Mouse (Mus musculus) mature B cell (primary cell): Measurements from ENCODE around the gene Fam69b.

ENCODE experiments used
- in situ Hi-C: fragments of 300-500 bp; cut with MboI; formaldehyde crosslinking; loops from 2 replicates; pipeline ENCODE4 v1.14.3; 2019

Fam69b gene

GRCm38 (mm10) chr2:26597810-26598209, 30.4 kb upstream of the Fam69b start:
- in situ Hi-C loops, result no loop called here

GRCm38 (mm10) chr2:26598462-26598861, 29.8 kb upstream of the Fam69b start:
- in situ Hi-C loops, result no loop called here

DNA sequence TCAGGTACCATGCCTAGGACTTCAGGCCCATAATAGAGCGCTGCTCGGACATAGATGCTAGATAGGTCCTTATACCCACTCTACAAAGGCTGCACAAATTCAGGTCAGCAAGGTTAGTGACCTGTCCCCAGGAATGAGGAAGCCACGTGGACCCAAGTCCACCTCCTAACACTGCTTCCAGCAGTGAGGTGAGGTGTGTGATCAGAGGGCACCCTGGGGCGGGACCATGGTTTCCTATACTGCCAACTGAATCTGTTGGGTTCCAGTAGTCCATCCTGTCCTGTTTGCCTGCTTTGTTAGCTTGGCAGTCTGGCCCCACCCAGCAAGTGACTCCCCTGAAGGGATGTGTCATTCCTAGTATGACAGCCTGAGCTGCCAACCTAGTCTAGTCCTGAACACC, 28.3 kb upstream of the Fam69b start:
- in situ Hi-C loops, result no loop called here

DNA sequence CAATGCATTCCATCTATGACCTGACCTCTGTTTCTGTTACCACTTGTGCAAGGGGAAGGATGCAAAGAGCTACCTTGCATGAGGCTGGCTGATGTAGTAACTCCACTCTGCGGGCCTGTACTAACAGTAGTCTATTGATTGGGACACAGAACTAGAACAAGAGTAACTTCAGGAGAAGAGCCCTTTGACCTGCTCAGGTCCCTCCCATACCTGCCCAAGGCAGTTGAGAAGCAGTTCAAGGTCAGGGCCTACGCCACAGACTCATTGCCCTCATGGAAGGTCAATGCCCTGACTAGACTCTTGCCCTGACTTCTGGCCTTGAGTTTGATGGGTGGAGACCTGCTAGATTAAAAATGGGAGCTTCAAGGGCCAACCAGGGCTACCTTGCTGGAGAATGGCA, 27.6 kb upstream of the Fam69b start:
- in situ Hi-C loops, result no loop called here

GRCm38 (mm10) chr2:26601595-26601994, 26.7 kb upstream of the Fam69b start:
- in situ Hi-C loops, result no loop called here

DNA sequence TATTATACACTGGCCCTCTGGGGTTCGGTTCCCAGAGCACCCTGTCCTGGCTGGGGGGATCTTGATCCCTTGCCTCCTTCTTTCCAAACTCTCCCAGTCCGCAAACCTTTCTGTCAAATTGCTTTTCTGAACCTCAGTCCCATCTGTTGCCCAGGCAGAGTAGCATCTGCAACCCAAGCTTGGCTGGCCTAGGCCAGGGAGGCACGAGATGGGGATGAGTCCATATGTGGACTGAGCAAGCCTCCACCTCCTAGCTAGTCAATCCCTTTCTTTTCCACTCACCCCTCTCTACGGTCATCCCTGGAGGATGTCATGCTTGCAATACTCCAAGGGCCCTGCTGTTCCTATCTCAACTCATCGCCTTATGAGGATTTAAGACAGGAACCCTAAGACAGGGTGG, 25.6 kb upstream of the Fam69b start:
- in situ Hi-C loops, result no loop called here

DNA sequence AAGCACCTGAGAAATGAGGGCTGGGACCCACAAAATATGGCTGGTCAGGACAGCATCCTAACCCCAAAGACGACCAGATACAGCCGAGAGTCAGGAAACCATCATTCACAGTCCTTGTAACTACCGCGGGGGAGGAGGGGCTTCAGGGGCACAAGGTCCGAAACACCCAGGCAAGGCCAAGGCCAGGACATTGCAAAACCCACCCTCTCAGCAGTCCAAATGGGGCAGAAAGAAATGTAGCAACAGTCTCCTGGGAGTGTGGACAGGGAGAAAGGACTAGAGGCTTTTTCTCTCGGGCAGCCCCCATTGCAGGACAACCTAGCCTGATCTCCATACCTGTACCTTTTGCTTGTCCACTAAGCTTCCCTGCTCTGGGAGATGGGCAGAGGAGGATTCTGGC, 25.1 kb upstream of the Fam69b start:
- in situ Hi-C loops, result no loop called here

DNA sequence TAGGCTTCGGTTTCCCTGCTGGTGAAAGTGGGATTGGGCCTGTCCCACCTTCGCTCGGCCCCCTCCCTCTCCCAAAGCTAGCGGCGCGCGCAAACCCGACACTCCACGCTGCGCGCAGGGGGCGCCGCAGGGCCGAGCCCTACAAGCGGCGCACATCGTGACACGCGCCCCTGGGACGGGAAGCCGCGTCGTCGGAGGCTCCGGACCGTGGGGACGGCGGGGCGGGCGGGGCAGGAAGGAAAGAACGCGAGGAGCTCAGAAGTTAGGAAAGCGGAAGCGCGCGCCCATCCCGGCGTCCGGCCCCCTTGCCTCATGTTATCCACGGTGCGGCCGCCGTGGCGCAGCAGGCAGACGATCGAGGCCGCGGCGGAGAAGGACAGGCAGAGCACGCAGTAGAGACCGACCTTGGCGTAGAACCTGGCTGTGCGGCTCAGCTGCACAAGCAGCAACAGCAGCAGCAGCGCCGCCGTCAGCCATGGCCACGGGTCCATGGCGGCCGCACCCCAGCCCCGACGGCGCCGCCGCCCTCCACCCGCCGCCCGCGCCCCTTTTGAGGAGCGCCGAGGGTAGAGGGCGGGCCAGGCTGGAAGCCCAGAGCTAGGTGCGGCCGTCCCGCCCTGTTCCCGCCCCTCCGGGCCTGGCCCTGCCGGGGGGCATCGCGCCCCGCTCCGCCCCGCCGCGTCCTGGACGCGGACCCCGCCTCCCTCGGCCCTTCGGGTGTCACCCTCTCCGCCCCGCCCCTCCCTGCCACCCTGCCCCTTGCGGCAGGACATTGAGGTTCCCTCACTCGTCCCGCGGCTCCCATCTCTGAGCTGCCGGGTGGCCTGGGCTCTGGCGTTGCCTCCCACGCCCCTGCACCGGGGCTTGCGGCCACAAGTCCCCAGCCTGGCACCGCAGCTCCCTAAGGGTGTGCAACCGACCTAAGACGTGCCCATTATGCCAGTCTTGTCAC, 24.3 kb upstream of the Fam69b start, which contains the start of gene Agpat2:
TSS of gene Agpat2 (minus strand) at position 698 of the 952 bp plus-strand sequence.
- in situ Hi-C loops, result no loop called here

- in situ Hi-C loops, result no loop called here
Observed at GRCm38 (mm10) chr2:26605331-26605730, 22.9 kb upstream of the Fam69b start.

DNA sequence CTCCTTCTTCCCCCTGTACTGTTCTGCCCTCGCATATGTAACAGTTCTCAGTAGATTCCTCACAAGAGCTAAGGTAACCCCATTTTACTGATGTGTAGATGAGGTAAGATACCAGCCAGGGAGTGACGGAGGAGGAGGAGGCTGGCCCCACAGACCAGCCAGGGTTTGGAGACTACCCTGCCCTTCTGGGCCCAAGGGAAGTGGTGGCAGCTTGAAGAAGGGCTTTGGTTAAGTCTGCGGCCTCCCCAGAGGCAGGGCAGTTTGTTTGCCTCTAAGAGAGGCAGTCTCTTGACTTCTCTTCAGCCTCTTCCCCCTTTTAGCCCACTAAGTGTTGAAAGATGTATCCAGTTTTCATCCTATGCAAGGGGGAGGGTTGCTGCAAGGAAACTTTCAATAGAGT, 21.7 kb upstream of the Fam69b start:
- in situ Hi-C loops, result no loop called here

GRCm38 (mm10) chr2:26607056-26607910, 21.0 kb upstream of the Fam69b start:
- in situ Hi-C loops, result no loop called here

DNA sequence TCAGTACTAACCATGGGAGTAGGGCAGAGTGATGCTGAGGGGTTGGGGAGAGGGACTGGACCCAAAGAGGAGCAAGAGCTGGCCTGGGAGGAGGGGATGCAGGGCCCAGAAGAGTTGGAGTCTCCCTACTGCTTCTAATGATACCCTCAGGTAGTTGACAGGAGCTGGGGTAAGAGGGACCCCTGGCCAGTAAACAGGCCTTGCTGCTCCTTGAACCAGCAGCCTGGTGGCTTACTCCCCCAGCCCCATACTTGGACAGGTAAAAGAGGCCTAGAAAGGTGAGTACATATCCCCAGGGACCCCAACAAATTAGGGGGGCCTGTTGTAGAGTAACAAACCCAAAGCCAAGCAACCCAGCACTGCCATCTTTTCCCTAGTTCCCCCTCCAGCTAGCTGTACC, 19.5 kb upstream of the Fam69b start:
- in situ Hi-C loops, result no loop called here

GRCm38 (mm10) chr2:26609261-26609661, 19.0 kb upstream of the Fam69b start:
- in situ Hi-C loops, result no loop called here

DNA sequence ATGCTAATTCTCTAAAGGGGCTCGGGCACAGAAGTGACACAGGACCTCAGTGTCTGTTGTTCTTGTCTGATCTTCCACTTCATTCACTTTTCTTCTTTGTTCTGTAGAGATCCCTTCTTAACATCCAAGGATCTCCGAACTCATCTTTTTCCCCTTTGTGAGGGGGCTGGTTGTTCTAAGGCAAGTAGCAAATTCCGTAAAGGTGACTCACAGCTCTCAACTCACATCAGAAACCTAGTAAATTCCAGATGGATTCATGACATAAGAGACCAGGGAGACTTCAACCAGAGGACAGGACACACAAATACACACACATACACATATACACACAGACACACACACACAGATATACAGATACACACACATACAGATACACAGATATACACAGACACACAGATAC, 17.7 kb upstream of the Fam69b start:
- in situ Hi-C loops, result no loop called here

DNA sequence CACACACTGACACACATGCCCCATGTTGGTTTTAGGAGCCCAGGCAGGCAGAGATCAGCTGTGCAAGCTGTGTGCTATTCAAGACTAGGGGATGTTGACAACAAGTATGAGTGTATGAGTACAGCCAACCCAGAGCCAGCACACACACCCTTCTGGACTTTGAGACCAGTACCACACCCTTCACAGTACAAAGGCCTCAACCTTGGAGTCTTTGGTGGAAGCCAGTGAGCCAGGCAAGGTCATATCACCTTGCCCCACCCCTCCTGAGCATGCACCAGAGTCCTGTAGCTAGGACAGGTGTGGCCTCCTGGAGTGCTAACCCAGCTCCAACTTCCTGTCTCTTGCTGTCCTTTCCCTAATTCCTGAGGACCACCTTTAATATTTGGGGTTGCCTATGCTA, 17.2 kb upstream of the Fam69b start:
- in situ Hi-C loops, result no loop called here

DNA sequence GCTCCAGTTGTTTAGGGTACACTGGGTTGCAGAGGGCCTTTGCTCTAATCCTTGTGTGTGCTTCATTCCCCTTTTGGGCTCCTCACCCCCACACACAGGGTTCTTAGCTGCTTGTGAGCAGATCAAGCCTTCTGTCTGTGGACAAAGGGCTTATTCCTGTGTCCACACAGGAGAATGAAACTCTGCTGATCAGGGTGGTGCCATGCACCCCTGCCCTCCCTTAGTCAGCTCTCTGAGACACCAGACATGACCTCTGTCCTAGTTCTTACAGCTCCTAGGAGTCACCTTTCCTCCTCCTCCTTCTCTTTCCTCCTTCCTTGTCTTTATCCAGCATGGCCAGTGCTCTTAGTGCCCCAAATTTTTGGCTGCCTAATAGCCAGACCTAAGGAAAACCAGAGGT, 16.4 kb upstream of the Fam69b start:
- in situ Hi-C loops, result no loop called here

DNA sequence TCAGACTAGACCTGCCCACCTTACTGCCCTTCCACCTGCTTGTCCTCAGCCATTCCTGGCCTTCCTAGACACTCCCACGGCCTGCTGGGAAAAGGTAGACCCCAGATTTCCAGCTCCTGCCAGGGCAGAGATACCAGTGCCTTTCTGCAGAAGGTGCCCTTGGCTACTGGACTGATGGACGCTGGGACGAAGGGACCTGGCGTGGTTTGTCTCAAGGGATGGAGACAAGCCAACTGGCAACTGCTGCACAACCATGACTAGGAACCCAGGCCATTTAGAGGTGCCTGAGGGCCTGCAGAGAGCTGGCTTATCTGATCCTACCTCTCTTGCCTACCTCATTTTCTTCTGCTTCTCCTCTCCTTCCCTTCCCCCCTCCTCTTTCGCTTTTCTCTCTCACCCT, 13.4 kb upstream of the Fam69b start:
- in situ Hi-C loops, result no loop called here

- in situ Hi-C loops, result no loop called here
Observed at GRCm38 (mm10) chr2:26615459-26616124, 12.7 kb upstream of the Fam69b start.

DNA sequence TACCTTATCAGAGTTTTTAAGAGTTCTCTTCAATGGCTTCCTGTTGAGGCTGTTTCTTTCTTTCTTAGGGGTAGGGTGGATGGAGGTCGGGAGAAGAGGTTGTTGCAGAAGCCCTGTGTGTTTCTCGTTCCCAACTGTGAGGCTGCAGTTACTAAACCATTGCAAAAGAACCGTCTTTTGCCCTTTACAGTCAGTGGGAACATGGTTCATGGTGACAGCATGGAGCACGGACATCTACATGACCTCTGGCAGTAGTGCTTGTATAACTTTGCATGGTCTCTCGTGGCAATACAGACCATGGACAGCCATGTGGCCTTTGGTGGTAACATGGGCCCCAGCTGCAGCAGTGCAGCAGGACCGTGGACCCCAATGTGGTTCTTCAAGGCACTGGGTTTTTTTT, 10.9 kb upstream of the Fam69b start:
- in situ Hi-C loops, result no loop called here

- in situ Hi-C loops, result no loop called here
Observed at GRCm38 (mm10) chr2:26617928-26618327, 10.3 kb upstream of the Fam69b start.

DNA sequence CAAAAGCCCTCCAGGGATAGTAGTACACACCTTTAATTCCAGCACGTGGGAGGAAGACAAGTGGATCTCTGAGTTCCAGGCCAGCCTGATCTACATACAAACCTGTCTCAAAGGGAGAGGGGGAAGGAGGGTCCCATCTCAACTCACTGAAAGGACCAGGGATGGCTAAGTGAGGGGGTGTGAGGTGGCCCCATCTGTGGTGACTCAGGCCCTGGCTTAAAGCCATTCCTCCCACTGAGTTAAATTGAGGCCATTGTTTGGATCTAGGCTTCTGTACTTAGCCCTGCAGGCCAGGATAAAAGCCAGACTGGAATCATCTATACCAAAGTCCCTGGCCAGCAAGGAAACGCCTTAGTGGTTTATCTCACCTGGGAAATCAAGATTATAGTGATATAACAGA, 7.0 kb upstream of the Fam69b start:
- in situ Hi-C loops, result no loop called here

DNA sequence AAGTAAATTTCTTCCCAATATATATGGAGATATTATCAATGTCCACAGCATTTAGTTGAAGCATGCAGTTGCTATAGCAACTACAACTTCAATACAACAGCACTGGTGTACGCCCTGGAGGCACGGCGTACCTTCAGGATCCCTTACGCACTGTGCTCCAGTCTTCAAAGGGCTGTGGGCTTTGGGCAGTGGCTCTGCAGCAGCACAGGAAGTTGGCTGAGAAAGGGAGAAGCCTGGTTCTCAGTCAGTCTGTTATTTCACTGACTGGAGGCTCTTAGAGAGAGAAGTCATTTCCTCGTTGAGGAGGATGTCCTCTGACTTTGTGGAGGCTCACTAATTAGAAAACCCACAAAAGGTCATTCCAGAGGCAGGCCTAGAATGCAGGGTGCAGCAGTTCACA, 5.3 kb upstream of the Fam69b start:
- in situ Hi-C loops, result no loop called here
